Mouse (Mus musculus) lung, postnatal 14 days (tissue): ENCODE results near the gene Vmn1r137.
"Not testable (repeated sequence)": the region's sequence is repeated elsewhere in the genome, so short reads cannot be mapped to it uniquely, and the experiment has no call there.

Experiments used
- DNase-seq: peaks from one replicate; pipeline ENCODE4 v3.0.0; 2021

Gene Vmn1r137

GRCm38 (mm10) chr7:21994287-21994686 is at the start of gene Vmn1r137:
Gene Vmn1r137, plus strand, starts transcription at chr7:21994587.
- not testable (repeated sequence) for DNase-seq

GRCm38 (mm10) chr7:22028797-22029196 is 34.4 kb downstream of the Vmn1r137 start, which contains the start of gene Vmn1r138:
Gene Vmn1r138, minus strand, starts transcription at chr7:22028897.
- not testable (repeated sequence) for DNase-seq
